Mouse (Mus musculus) embryonic fibroblast, embryonic 13.5 days (primary cell): ENCODE measurements around the gene Prickle2.

ENCODE experiments used
- CTCF ChIP-seq: IDR thresholded peaks from 2 replicates; pipeline ENCODE4 v1.5.1; 2011; ENCODE audit warnings: mild to moderate bottlenecking, control low read depth, low read length, moderate library complexity, borderline replicate concordance; ENCODE audit not compliant: insufficient read depth
- POLR2A ChIP-seq: IDR thresholded peaks from 2 replicates; pipeline ENCODE4 v1.6.1; 2011; ENCODE audit warnings: low read depth, mild to moderate bottlenecking, control low read depth, low read length, moderate library complexity

DNA sequence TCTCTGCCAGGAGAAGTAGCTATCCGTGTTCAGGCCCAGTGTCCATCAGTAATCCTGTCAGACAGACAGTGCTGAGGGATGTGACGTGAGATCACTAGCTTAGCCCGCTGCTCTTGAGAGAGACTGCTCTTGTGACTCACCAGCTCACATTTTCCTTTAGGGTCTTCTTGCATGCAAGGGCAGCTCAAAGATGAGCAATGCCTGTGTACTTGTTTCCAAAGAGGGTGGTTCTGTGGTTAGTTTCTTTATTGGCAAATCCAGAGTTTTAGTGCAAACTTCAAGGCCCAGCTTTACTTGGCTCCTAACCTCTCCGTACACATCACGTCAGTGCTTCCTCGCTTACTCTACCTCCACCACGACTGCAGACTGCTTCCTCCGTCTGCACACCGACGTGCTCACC, 324.9 kb downstream of the Prickle2 start:
- TF ChIP-seq CTCF (no peak), POLR2A (no peak)
